9 mouse cellular contexts compared by ENCODE assay signal in the genomic region with DNA sequence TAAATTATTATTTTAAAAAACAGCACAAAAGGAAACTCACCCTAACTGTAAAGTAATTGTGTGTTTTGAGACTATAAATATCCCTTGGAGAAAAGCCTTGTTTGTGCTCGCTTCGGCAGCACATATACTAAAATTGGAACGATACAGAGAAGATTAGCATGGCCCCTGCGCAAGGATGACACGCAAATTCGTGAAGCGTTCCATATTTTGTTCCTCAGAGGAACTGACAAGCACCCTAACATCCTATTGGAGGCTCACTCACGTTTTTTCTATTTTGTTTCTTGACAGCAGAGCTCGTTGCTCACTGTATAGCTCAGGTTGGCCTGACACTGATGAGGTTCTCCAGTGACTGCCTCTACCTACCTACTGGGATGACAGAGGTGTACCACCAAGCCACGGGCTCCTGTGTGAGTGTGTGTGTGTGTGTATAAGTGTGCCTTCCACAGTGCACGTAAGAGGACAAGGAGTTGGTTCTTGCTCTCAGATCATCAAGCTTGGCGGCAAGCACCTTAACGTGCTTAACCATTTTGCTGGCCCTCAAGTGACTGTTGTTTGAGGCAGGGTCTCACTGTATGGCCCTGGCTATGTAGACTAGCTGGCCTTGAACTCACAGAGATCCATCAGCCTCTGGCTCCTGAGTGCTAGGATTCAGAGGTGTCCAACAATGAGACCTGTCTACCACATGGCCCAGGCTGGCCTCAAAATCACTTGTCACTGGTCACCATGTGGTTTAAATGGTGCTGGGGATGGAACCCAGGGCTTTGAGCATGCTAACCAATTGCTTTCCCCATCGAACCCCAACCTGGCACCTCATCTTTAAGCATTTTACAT. TPM values are rescaled to one million over a fixed set of nuclear protein-coding genes. Genes with fewer than 3 reads are reported as not detected.
A peak's percentile ranks its signal among the peaks of the same experiment; 100 is the strongest.
DNase-seq lines count a peak whose midpoint lies in the region; ATAC-seq and TF ChIP-seq lines count a peak whose summit lies in the region.
"Had no signal": no experiment of that assay in that cellular context is flagged by ENCODE, and none has a peak within 500 bp of the region (broad histone marks: within the 10 kb centered on the region; RNA-seq: fewer than 3 reads in every experiment).

No protein-coding gene starts in this region.

- ATAC-seq in heart, postnatal 0 days (ENCODE audit: insufficient read depth, low read depth): no peak
- peak; percentile 66 for ATAC-seq in midbrain, embryonic 14.5 days (ENCODE audit: low FRiP score, low TSS enrichment)

- no peaks in the 10 kb centered on the region for H3K27me3 ChIP-seq in cerebellum, adult 2 months (ENCODE audit: control insufficient read depth, insufficient read depth, low read length)
- no peaks in the 10 kb centered on the region for H3K27me3 ChIP-seq in heart, postnatal 0 days (ENCODE audit: control insufficient read depth, insufficient read depth, low read length)
- no peaks in the 10 kb centered on the region for H3K27me3 ChIP-seq in midbrain, embryonic 14.5 days (ENCODE audit: control insufficient read depth, insufficient read depth, low read length)

- H3K9me3 ChIP-seq in heart, postnatal 0 days (replicated peaks; ENCODE audit: control insufficient read depth, low read length): no peaks in the 10 kb centered on the region
- H3K9me3 ChIP-seq in midbrain, embryonic 14.5 days (ENCODE audit: control insufficient read depth, low read length): no peaks in the 10 kb centered on the region

- H3K4me1 ChIP-seq in cerebellum, adult 2 months (ENCODE audit: control insufficient read depth, insufficient read depth, low read length): peaks cover 14% of the 10 kb centered on the region
- H3K4me1 ChIP-seq in heart, postnatal 0 days (ENCODE audit: control insufficient read depth, insufficient read depth): peaks cover 8% of the 10 kb centered on the region; the same call in 1 of the 2 replicates
- peaks cover 9% of the 10 kb centered on the region for H3K4me1 ChIP-seq in midbrain, embryonic 14.5 days (ENCODE audit: control insufficient read depth, insufficient read depth, low read length)

- 0 out of 2 replicates have a peak, but pooled peaks have one; percentile 16 for TF ChIP-seq POLR2A in cerebellum, adult 2 months (IDR thresholded peaks at IDR 0.05; ENCODE audit: borderline replicate concordance, insufficient read depth, low read length)

- H3K4me3 ChIP-seq in cerebellum, adult 2 months (replicated peaks; ENCODE audit: insufficient read depth, low read depth, low read length): peak overlapping the region; percentile 78
- H3K4me3 ChIP-seq in heart, postnatal 0 days (ENCODE audit: low read depth, low read length): peak overlapping the region; percentile 74
- H3K4me3 ChIP-seq in midbrain, embryonic 14.5 days (replicated peaks; ENCODE audit: low read depth, low read length): peak overlapping the region; percentile 58

- H3K9ac ChIP-seq in heart, postnatal 0 days (replicated peaks; ENCODE audit: low read depth, low read length): peak overlapping the region; percentile 82
- peak overlapping the region; percentile 82 for H3K9ac ChIP-seq in midbrain, embryonic 14.5 days (replicated peaks; ENCODE audit: low read length)

- no peak for TF ChIP-seq CTCF in cerebellum, adult 2 months (IDR thresholded peaks at IDR 0.05; ENCODE audit: borderline replicate concordance, insufficient read depth, low read depth, low read length)
- no peak for TF ChIP-seq CTCF in heart, postnatal 0 days (IDR thresholded peaks at IDR 0.05; ENCODE audit: low read depth)

- TF ChIP-seq EP300 in heart, postnatal 0 days (IDR thresholded peaks at IDR 0.05; ENCODE audit: low read depth): peak; percentile 62; the same call in 1 of the 2 replicates

- 18% methylated on average over 14 of the region's 14 CpGs for WGBS in cerebellum, adult 2 months
- 22% methylated on average over 14 of the region's 14 CpGs for WGBS in heart, postnatal 0 days
- 23% methylated on average over 14 of the region's 14 CpGs for WGBS in midbrain, embryonic 14.5 days

- peak; percentile 62 to 73 for DNase-seq in cerebellum, adult 2 months
- no peak for DNase-seq in cerebellum, adult 8-10 months
- peak; percentile 75 for DNase-seq in 3T3-L1 (ENCODE audit: low read depth, low spot score)
- DNase-seq in embryo, embryonic 11 days: peak; percentile 50
- peak; percentile 53 for DNase-seq in heart, postnatal 0 days (ENCODE audit: low spot score)
- DNase-seq in layer of hippocampus, postnatal 36 days: peak; percentile 48
- no peak for DNase-seq in midbrain, embryonic 14.5 days
- no peak for DNase-seq in ovary, adult 18-20 months (ENCODE audit: low spot score)

- H3K36me3 ChIP-seq in heart, postnatal 0 days (replicated peaks; ENCODE audit: control insufficient read depth, insufficient read depth, low read length): peaks cover 42% of the 10 kb centered on the region
- peaks cover 45% of the 10 kb centered on the region for H3K36me3 ChIP-seq in midbrain, embryonic 14.5 days (ENCODE audit: control insufficient read depth, insufficient read depth, low read length)

- peak overlapping the region; percentile 52 for H3K4me2 ChIP-seq in heart, postnatal 0 days (ENCODE audit: low read depth, low read length)
- peak overlapping the region; percentile 53 for H3K4me2 ChIP-seq in midbrain, embryonic 14.5 days (ENCODE audit: low read length)

- peak overlapping the region; percentile 82 for H3K27ac ChIP-seq in cerebellum, adult 2 months (ENCODE audit: insufficient read depth, low read length)
- peak overlapping the region; percentile 94 for H3K27ac ChIP-seq in heart, postnatal 0 days (ENCODE audit: low read depth)
- H3K27ac ChIP-seq in midbrain, embryonic 14.5 days (replicated peaks; ENCODE audit: low read depth, low read length): peak overlapping the region; percentile 97

RNA-seq across cellular contexts. Expression of a gene that starts 0.6 kb away (rescaled TPM):
- polyA plus RNA-seq in cerebellum, adult 2 months (2012; rRNA removed): 46.5 and 47.4 TPM in 2 replicates
- total RNA-seq in heart, postnatal 0 days (2014; rRNA removed; ENCODE audit: low replicate concordance): 64.7 and 77.6 TPM in 2 replicates
- 30.9 and 36.2 TPM in 2 replicates for polyA plus RNA-seq in heart, postnatal 0 days (2015; fragmentation: Nextera tagmentation; extraction: Ambion mirVana)
- 10 to 100 TPM; 53.0 to 54.1 TPM for total RNA-seq in layer of hippocampus, postnatal 36 days (2021)
- polyA plus RNA-seq in midbrain, embryonic 14.5 days (2014; fragmentation: Nextera tagmentation; extraction: Ambion mirVana): 57.2 and 58.8 TPM in 2 replicates

RNA-seq across cellular contexts. Expression of a gene that starts 1.3 kb away (rescaled TPM):
- polyA plus RNA-seq in cerebellum, adult 2 months (2012; rRNA removed): not detected in 2 replicates
- not detected in 2 replicates for total RNA-seq in heart, postnatal 0 days (2014; rRNA removed; ENCODE audit: low replicate concordance)
- 4.0 and 6.0 TPM in 2 replicates for polyA plus RNA-seq in heart, postnatal 0 days (2015; fragmentation: Nextera tagmentation; extraction: Ambion mirVana)
- total RNA-seq in layer of hippocampus, postnatal 36 days (2021): not detected
- polyA plus RNA-seq in midbrain, embryonic 14.5 days (2014; fragmentation: Nextera tagmentation; extraction: Ambion mirVana): 3.5 and 8.6 TPM in 2 replicates
- total RNA-seq: left cerebral cortex, postnatal 10 days had no signal

RNA-seq across cellular contexts. Expression of a gene that starts 7.5 kb away (rescaled TPM):
- polyA plus RNA-seq in cerebellum, adult 2 months (2012; rRNA removed): 12.1 and 12.8 TPM in 2 replicates
- not detected in 2 replicates for total RNA-seq in heart, postnatal 0 days (2014; rRNA removed; ENCODE audit: low replicate concordance)
- 0.45 and 0.57 TPM in 2 replicates for polyA plus RNA-seq in heart, postnatal 0 days (2015; fragmentation: Nextera tagmentation; extraction: Ambion mirVana)
- total RNA-seq in layer of hippocampus, postnatal 36 days (2021): 1 to 10 TPM; 6.4 to 6.8 TPM
- polyA plus RNA-seq in midbrain, embryonic 14.5 days (2014; fragmentation: Nextera tagmentation; extraction: Ambion mirVana): 2.4 and 2.9 TPM in 2 replicates

RNA-seq across cellular contexts. Expression of a gene that starts 11.7 kb away (rescaled TPM):
- 156 and 162 TPM in 2 replicates for polyA plus RNA-seq in cerebellum, adult 2 months (2012; rRNA removed)
- 40.9 and 58.4 TPM in 2 replicates for total RNA-seq in heart, postnatal 0 days (2014; rRNA removed; ENCODE audit: low replicate concordance)
- 104 and 107 TPM in 2 replicates for polyA plus RNA-seq in heart, postnatal 0 days (2015; fragmentation: Nextera tagmentation; extraction: Ambion mirVana)
- total RNA-seq in layer of hippocampus, postnatal 36 days (2021): 100 to 1,000 TPM; 397 to 399 TPM
- 220 and 229 TPM in 2 replicates for polyA plus RNA-seq in midbrain, embryonic 14.5 days (2014; fragmentation: Nextera tagmentation; extraction: Ambion mirVana)

RNA-seq across cellular contexts. Expression of a gene that starts 17.5 kb away (rescaled TPM):
- polyA plus RNA-seq in cerebellum, adult 2 months (2012; rRNA removed): 4.7 TPM in 2 replicates
- total RNA-seq in heart, postnatal 0 days (2014; rRNA removed; ENCODE audit: low replicate concordance): 5.3 and 5.6 TPM in 2 replicates
- 0.65 and 0.77 TPM in 2 replicates for polyA plus RNA-seq in heart, postnatal 0 days (2015; fragmentation: Nextera tagmentation; extraction: Ambion mirVana)
- total RNA-seq in layer of hippocampus, postnatal 36 days (2021): 1 to 10 TPM; 4.8 to 5.1 TPM
- polyA plus RNA-seq in midbrain, embryonic 14.5 days (2014; fragmentation: Nextera tagmentation; extraction: Ambion mirVana): 2.4 and 4.0 TPM in 2 replicates

Comparison
In these comparisons a context has a peak if more than half of its experiments do, and no peak if none do; other contexts are left out.
1. DNase-seq: peak in cerebellum, adult 2 months (2 of 2), 3T3-L1 (single experiment), embryo, embryonic 11 days (single experiment), heart, postnatal 0 days (single experiment) and layer of hippocampus, postnatal 36 days (2 of 2); none in cerebellum, adult 8-10 months (single experiment), midbrain, embryonic 14.5 days (single experiment) and ovary, adult 18-20 months (single experiment).
2. Peak in every context shown above with its lines, with median percentiles within 50 percentile points of each other: H3K27ac ChIP-seq and H3K4me3 ChIP-seq.